Mouse (Mus musculus) bone marrow, adult 2 months (tissue): ENCODE data around the gene Dnm1. TPM values are rescaled to one million over a fixed set of nuclear protein-coding genes. Genes with fewer than 3 reads are reported as not detected.

Experiments
- H3K27ac ChIP-seq: fragments of 200-500 bp; 2 replicates; pipeline ENCODE4 v1.5.1; 2012; ENCODE audit warnings: low read depth, mild to moderate bottlenecking, control low read depth, inconsistent platforms, low read length; ENCODE audit not compliant: control insufficient read depth, poor library complexity, insufficient read depth
- H3K4me1 ChIP-seq: fragments of 200-500 bp; 2 replicates; pipeline ENCODE4 v1.6.1; 2011; ENCODE audit warnings: low read length; ENCODE audit not compliant: control insufficient read depth, insufficient read depth
- H3K4me3 ChIP-seq: fragments of 200-500 bp; replicated peaks from 2 replicates; pipeline ENCODE3; 2011; ENCODE audit warnings: mild to moderate bottlenecking, low read depth, low read length, control low read depth; ENCODE audit not compliant: control insufficient read depth
- CTCF ChIP-seq: fragments of 200-500 bp; IDR thresholded peaks from 2 replicates; pipeline ENCODE4 v1.5.1; 2011; ENCODE audit warnings: low read length, control low read depth; ENCODE audit not compliant: control insufficient read depth, insufficient read depth
- POLR2A ChIP-seq: fragments of 200-500 bp; IDR thresholded peaks from 2 replicates; pipeline ENCODE4 v1.6.1; 2011; ENCODE audit warnings: low read depth, mild to moderate bottlenecking, control low read depth, low read length, borderline replicate concordance; ENCODE audit not compliant: control insufficient read depth
- WGBS: fragments of 180-500 bp; shearing (Covaris S2); methylation state at CpG from one replicate; pipeline ENCODE4 v1.1.7; 2018; 5-methylcytosine and 5-hydroxymethylcytosine counted together
- polyA plus RNA-seq: library from polyadenylated mRNA; stranded (reverse); fragments of >200 nt; gene quantifications from 2 replicates; pipeline ENCODE4 v1.2.4, GENCODE M21; 2011; ENCODE audit warnings: low replicate concordance; ENCODE audit not compliant: missing spikeins, insufficient read depth, insufficient read length

Dnm1 gene
- polyA plus RNA-seq, 1 experiment, result 1.9 TPM

- Histone ChIP-seq H3K27ac (no peak overlapping the region), H3K4me3 (no peak overlapping the region), H3K4me1 (no peaks in the 10 kb centered on the region; the same call in 1 of the 2 replicates)
- WGBS, result 71% methylated on average over 3 of the region's 3 CpGs
- no peak for TF ChIP-seq CTCF
- TF ChIP-seq POLR2A, result no peak
These were observed 4.6 kb upstream of the Dnm1 start for GRCm38 (mm10) chr2:32357710-32358109.

- Histone ChIP-seq H3K4me3 (no peak overlapping the region), H3K27ac (no peak overlapping the region), H3K4me1 (no peaks in the 10 kb centered on the region; the same call in 1 of the 2 replicates)
- TF ChIP-seq CTCF (no peak), POLR2A (no peak)
- 79% methylated on average over 10 of the region's 10 CpGs for WGBS
These were observed 3.1 kb upstream of the Dnm1 start for GRCm38 (mm10) chr2:32356216-32356615.

- 87% methylated on average over 3 of the region's 3 CpGs for WGBS
- H3K27ac ChIP-seq, result no peak overlapping the region
These were observed 1.3 kb upstream of the Dnm1 start for GRCm38 (mm10) chr2:32354336-32354895.

GRCm38 (mm10) chr2:32353836-32354235 lies 698 bp upstream of the Dnm1 start:
- TF ChIP-seq POLR2A, result no peak
- TF ChIP-seq CTCF, result no peak
- Histone ChIP-seq H3K4me1 (no peaks in the 10 kb centered on the region), H3K27ac (no peak overlapping the region), H3K4me3 (no peak overlapping the region)
- WGBS, result 66% methylated on average over 6 of the region's 6 CpGs

More at GRCm38 (mm10) chr2:32354336-32354895, 1.3 kb upstream of the Dnm1 start:
- Histone ChIP-seq H3K4me1 (no peaks in the 10 kb centered on the region), H3K4me3 (no peak overlapping the region)
- TF ChIP-seq CTCF (no peak), POLR2A (no peak)

- Histone ChIP-seq H3K4me1 (no peaks in the 10 kb centered on the region), H3K27ac (no peak within 1 kb of the TSS), H3K4me3 (peak within 1 kb of the TSS; percentile 48)
- TF ChIP-seq POLR2A (no peak), CTCF (no peak)
- 2% methylated on average over 45 of the region's 52 CpGs for WGBS
These were observed 759 bp downstream of the Dnm1 start, which contains the start of gene Ciz1 for GRCm38 (mm10) chr2:32352151-32353006. TSS of gene Ciz1 (plus strand) at chr2:32352327.

- 30% methylated on average over 9 of the region's 9 CpGs for WGBS
- Histone ChIP-seq H3K4me3 (no peak overlapping the region), H3K4me1 (no peaks in the 10 kb centered on the region), H3K27ac (no peak overlapping the region)
- no peak for TF ChIP-seq CTCF
- no peak for TF ChIP-seq POLR2A
These were observed 1.6 kb downstream of the Dnm1 start for GRCm38 (mm10) chr2:32351471-32351961.

GRCm38 (mm10) chr2:32350471-32351051 lies 2.6 kb downstream of the Dnm1 start:
- no peak overlapping the region for H3K27ac ChIP-seq
- H3K4me3 ChIP-seq, result no peak overlapping the region
- H3K4me1 ChIP-seq, result no peaks in the 10 kb centered on the region
- no peak for TF ChIP-seq CTCF
- TF ChIP-seq POLR2A, result no peak
- 53% methylated on average over 13 of the region's 13 CpGs for WGBS
